In genomic region chr11:105179523-105179922, GRCm38 (mm10) we compare ENCODE assay signal across 7 mouse cellular contexts. TPM values are rescaled to one million over a fixed set of nuclear protein-coding genes. Genes with fewer than 3 reads are reported as not detected.
A peak's percentile ranks its signal among the peaks of the same experiment; 100 is the strongest.
DNase-seq lines count a peak whose midpoint lies in the region; ATAC-seq and TF ChIP-seq lines count a peak whose summit lies in the region.

No protein-coding gene starts in this region.

- no peak for TF ChIP-seq RAD21 in CH12.LX (IDR thresholded peaks at IDR 0.05; ENCODE audit: low read depth, low read length)

- no peak for DNase-seq in CH12.LX (ENCODE audit: extremely low read depth)
- DNase-seq in adipocyte (ENCODE audit: low spot score), result peak; percentile 43
- DNase-seq in hindbrain, embryonic 14.5 days (ENCODE audit: low spot score), result no peak
- DNase-seq in liver, postnatal 0 days, result no peak
- no peak for DNase-seq in frontal cortex, postnatal 10 days (ENCODE audit: low spot score in 2 of 2)
- no peak for DNase-seq in adrenal gland, adult (ENCODE audit: inconsistent age in 2 of 2, low spot score in 1 of 2)
- DNase-seq in Muller cell, postnatal 12 days (ENCODE audit: inconsistent ontology term), result no peak

- 72% methylated on average over 4 of the region's 4 CpGs for WGBS in hindbrain, embryonic 14.5 days
- WGBS in liver, postnatal 0 days (ENCODE audit: insufficient replicate concordance), result 68% methylated on average over 4 of the region's 4 CpGs

- peaks cover 5 to 17% of the 10 kb centered on the region in 2 experiments for H3K36me3 ChIP-seq in CH12.LX (replicated peaks in 1 of 2; ENCODE audit: control insufficient read depth in 1 of 2, insufficient read depth in 1 of 2, low read length in 1 of 2)
- H3K36me3 ChIP-seq in hindbrain, embryonic 14.5 days (replicated peaks; ENCODE audit: control insufficient read depth, insufficient read depth), result peaks cover 6% of the 10 kb centered on the region
- H3K36me3 ChIP-seq in liver, postnatal 0 days (replicated peaks; ENCODE audit: insufficient read depth, low read length), result peaks cover 5% of the 10 kb centered on the region

- H3K27me3 ChIP-seq in CH12.LX (replicated peaks), result no peaks in the 10 kb centered on the region
- H3K27me3 ChIP-seq in hindbrain, embryonic 14.5 days (ENCODE audit: control insufficient read depth, insufficient read depth, low read length), result no peaks in the 10 kb centered on the region
- H3K27me3 ChIP-seq in liver, postnatal 0 days (ENCODE audit: insufficient read depth, low read length), result no peaks in the 10 kb centered on the region

- in situ Hi-C loops in CH12.LX (cut with MboI; ENCODE audit: low pct_ligation_motif_present, low pct_unique_long_range_greater_than_20kb, low sequenced_read_pairs), result no loop called here

- no peak overlapping the region for H3K27ac ChIP-seq in CH12.LX (ENCODE audit: insufficient read depth, low read depth)
- no peak overlapping the region for H3K27ac ChIP-seq in hindbrain, embryonic 14.5 days
- H3K27ac ChIP-seq in liver, postnatal 0 days (ENCODE audit: low read depth), result 0 out of 2 replicates have a peak overlapping the region, but pooled peaks have one; percentile 99

- no peak for TF ChIP-seq EP300 in CH12.LX (IDR thresholded peaks at IDR 0.05; ENCODE audit: low read length)
- TF ChIP-seq EP300 in liver, postnatal 0 days (IDR thresholded peaks at IDR 0.05; ENCODE audit: low read depth), result no peak

- peak overlapping the region; percentile 65; the same call in 1 of the 2 replicates for H3K4me2 ChIP-seq in CH12.LX (ENCODE audit: insufficient read depth, low read depth, poor library complexity, severe bottlenecking)
- peak overlapping the region; percentile 93 for H3K4me2 ChIP-seq in hindbrain, embryonic 14.5 days (replicated peaks)
- peak overlapping the region; percentile 86 for H3K4me2 ChIP-seq in liver, postnatal 0 days (ENCODE audit: low read depth, low read length)

- H3K9me3 ChIP-seq in CH12.LX (replicated peaks; ENCODE audit: low read length), result no peaks in the 10 kb centered on the region
- no peaks in the 10 kb centered on the region for H3K9me3 ChIP-seq in hindbrain, embryonic 14.5 days (ENCODE audit: control insufficient read depth, low read length)
- H3K9me3 ChIP-seq in liver, postnatal 0 days (ENCODE audit: low read length), result no peaks in the 10 kb centered on the region

- peak overlapping the region; percentile 85; the same call in 1 of the 2 replicates for H3K9ac ChIP-seq in CH12.LX (ENCODE audit: insufficient read depth, low read depth)
- H3K9ac ChIP-seq in hindbrain, embryonic 14.5 days, result 0 out of 2 replicates have a peak overlapping the region, but pooled peaks have one; percentile 96
- H3K9ac ChIP-seq in liver, postnatal 0 days (replicated peaks), result peak overlapping the region; percentile 99

- peaks cover 34% of the 10 kb centered on the region for H3K79me2 ChIP-seq in CH12.LX (replicated peaks; ENCODE audit: control insufficient read depth, extremely low read depth, insufficient read depth, poor library complexity, severe bottlenecking)

- dilution Hi-C loops in CH12.LX (cut with MboI; ENCODE audit: extremely low pct_ligation_motif_present, extremely low pct_unique_long_range_greater_than_20kb, low sequenced_read_pairs), result no loop called here

- no peak for TF ChIP-seq POLR2A in CH12.LX (IDR thresholded peaks at IDR 0.05; ENCODE audit: low read depth, low read length)

- H3K4me3 ChIP-seq in CH12.LX (replicated peaks in 1 of 3; ENCODE audit: low read depth in 2 of 3, low read length in 2 of 3, poor library complexity in 1 of 3), result no peak overlapping the region
- peak overlapping the region; percentile 94; the same call in 1 of the 2 replicates for H3K4me3 ChIP-seq in hindbrain, embryonic 14.5 days (replicated peaks; ENCODE audit: low read length)
- peak overlapping the region; percentile 92 for H3K4me3 ChIP-seq in liver, postnatal 0 days (ENCODE audit: low read depth, low read length)

- H3K4me1 ChIP-seq in CH12.LX (ENCODE audit: control insufficient read depth in 1 of 2, insufficient read depth in 2 of 2), result peaks cover 0 to 30% of the 10 kb centered on the region in 2 experiments; a peak in 3 of 4 replicates
- H3K4me1 ChIP-seq in hindbrain, embryonic 14.5 days (replicated peaks; ENCODE audit: control insufficient read depth, insufficient read depth, low read length), result peaks cover 24% of the 10 kb centered on the region
- H3K4me1 ChIP-seq in liver, postnatal 0 days (ENCODE audit: insufficient read depth), result peaks cover 24% of the 10 kb centered on the region

- TF ChIP-seq CTCF in CH12.LX (conservative IDR thresholded peaks at IDR 0.05 in 1 of 2, IDR thresholded peaks at IDR 0.05 in 1 of 2; ENCODE audit: low read depth in 2 of 2, low read length in 2 of 2), result no peak
- no peak for TF ChIP-seq CTCF in liver, postnatal 0 days (IDR thresholded peaks at IDR 0.05; ENCODE audit: low read depth)

- ATAC-seq in hindbrain, embryonic 14.5 days (ENCODE audit: low FRiP score), result no peak
- no peak for ATAC-seq in liver, postnatal 0 days

TF ChIP-seq in CH12.LX, 34 proteins besides CTCF, POLR2A, EP300 and RAD21:
- TF ChIP-seq ZC3H11A (IDR thresholded peaks at IDR 0.05; ENCODE audit: low read depth, low read length), result no peak
- no peak for TF ChIP-seq NELFE (IDR thresholded peaks at IDR 0.05; ENCODE audit: low read depth, low read length)
- TF ChIP-seq JUND (conservative IDR thresholded peaks at IDR 0.05; ENCODE audit: low read depth, low read length), result no peak
- no peak for TF ChIP-seq USF1 (IDR thresholded peaks at IDR 0.05; ENCODE audit: low read depth, low read length)
- no peak for TF ChIP-seq ZKSCAN1 (IDR thresholded peaks at IDR 0.05; ENCODE audit: borderline replicate concordance, low read depth, low read length)
- TF ChIP-seq TCF12 (IDR thresholded peaks at IDR 0.05; ENCODE audit: low read depth, low read length), result no peak
- no peak for TF ChIP-seq MEF2A (IDR thresholded peaks at IDR 0.05; ENCODE audit: borderline replicate concordance, low read depth, low read length)
- no peak for TF ChIP-seq MAZ (IDR thresholded peaks at IDR 0.05; ENCODE audit: low read depth, low read length)
- TF ChIP-seq HCFC1 (IDR thresholded peaks at IDR 0.05; ENCODE audit: low read depth, low read length), result no peak
- TF ChIP-seq TBP (conservative IDR thresholded peaks at IDR 0.05; ENCODE audit: low read depth, low read length), result no peak
- TF ChIP-seq RCOR1 (conservative IDR thresholded peaks at IDR 0.05; ENCODE audit: low read depth, low read length), result no peak
- TF ChIP-seq ZNF384 (IDR thresholded peaks at IDR 0.05; ENCODE audit: low read depth, low read length), result no peak
- TF ChIP-seq POLR2AphosphoS2 (IDR thresholded peaks at IDR 0.05; ENCODE audit: low read depth, low read length), result no peak
- TF ChIP-seq ZMIZ1 (IDR thresholded peaks at IDR 0.05; ENCODE audit: low read depth, low read length), result no peak
- TF ChIP-seq JUN (IDR thresholded peaks at IDR 0.05; ENCODE audit: insufficient read depth, low read depth, low read length), result no peak
- TF ChIP-seq MAFK (IDR thresholded peaks at IDR 0.05; ENCODE audit: insufficient replicate concordance, low read length), result no peak
- no peak for TF ChIP-seq UBTF (IDR thresholded peaks at IDR 0.05; ENCODE audit: low read depth, low read length)
- no peak for TF ChIP-seq PAX5 (IDR thresholded peaks at IDR 0.05; ENCODE audit: low read length)

RNA-seq across cellular contexts. Expression of gene Tlk2, which starts 0.9 kb away (rescaled TPM):
- total RNA-seq in CH12.LX (2012; rRNA removed) (71.8 and 78.0 TPM in 2 replicates), CH12.LX (2014; rRNA removed) (90.6 and 96.5 TPM in 2 replicates)
- polyA plus RNA-seq in CH12.LX (2012; ENCODE audit: insufficient read length, low read depth), result 85.1 and 103 TPM in 2 replicates
- 26.2 and 27.9 TPM in 2 replicates for polyA plus RNA-seq in hindbrain, embryonic 14.5 days (2014; fragmentation: Nextera tagmentation; extraction: Ambion mirVana)
- 5.3 and 6.4 TPM in 2 replicates for polyA plus RNA-seq in liver, postnatal 0 days (2015; fragmentation: Nextera tagmentation; extraction: Ambion mirVana)

RNA-seq across cellular contexts. Expression of gene Gm10842, which starts 32.8 kb away (rescaled TPM):
- total RNA-seq in CH12.LX (2012; rRNA removed), result not detected in 2 replicates
- not detected in 2 replicates for total RNA-seq in CH12.LX (2014; rRNA removed)
- polyA plus RNA-seq in CH12.LX (2012; ENCODE audit: insufficient read length, low read depth), result not detected in 2 replicates
- not detected in 2 replicates for polyA plus RNA-seq in hindbrain, embryonic 14.5 days (2014; fragmentation: Nextera tagmentation; extraction: Ambion mirVana)
- not detected in 2 replicates for polyA plus RNA-seq in liver, postnatal 0 days (2015; fragmentation: Nextera tagmentation; extraction: Ambion mirVana)

RNA-seq across cellular contexts. Expression of gene Mettl2, which starts 53.3 kb away (rescaled TPM):
- total RNA-seq in CH12.LX (2012; rRNA removed) (58.4 and 66.1 TPM in 2 replicates), CH12.LX (2014; rRNA removed) (112 and 118 TPM in 2 replicates)
- 94.6 and 102 TPM in 2 replicates for polyA plus RNA-seq in CH12.LX (2012; ENCODE audit: insufficient read length, low read depth)
- 25.0 and 27.3 TPM in 2 replicates for polyA plus RNA-seq in hindbrain, embryonic 14.5 days (2014; fragmentation: Nextera tagmentation; extraction: Ambion mirVana)
- polyA plus RNA-seq in liver, postnatal 0 days (2015; fragmentation: Nextera tagmentation; extraction: Ambion mirVana), result 7.7 and 9.3 TPM in 2 replicates

Comparison
In these comparisons a context has a peak if more than half of its experiments do, and no peak if none do; other contexts are left out.
1. H3K4me3 ChIP-seq: peak in hindbrain, embryonic 14.5 days (single experiment) and liver, postnatal 0 days (single experiment); none in CH12.LX (0 of 3).
2. Peak in every context shown above with its lines, with median percentiles within 50 percentile points of each other: H3K4me2 ChIP-seq and H3K9ac ChIP-seq.